Mouse (Mus musculus) ES-Bruce4 (cell line): Measurements from ENCODE around the gene Sfswap. TPM values are rescaled to one million over a fixed set of nuclear protein-coding genes. Genes with fewer than 3 reads are reported as not detected.

ENCODE experiments used
- H3K27ac ChIP-seq: 2 replicates; pipeline ENCODE4 v1.5.1; 2012; ENCODE audit warnings: low read length, inconsistent platforms; ENCODE audit not compliant: insufficient read depth
- H3K27me3 ChIP-seq: 2 replicates; pipeline ENCODE4 v1.6.1; 2012; ENCODE audit warnings: mild to moderate bottlenecking, low read length, inconsistent platforms; ENCODE audit not compliant: control insufficient read depth, poor library complexity, insufficient read depth, severe bottlenecking
- H3K36me3 ChIP-seq: 2 replicates; pipeline ENCODE4 v1.6.1; 2012; ENCODE audit warnings: inconsistent platforms, mild to moderate bottlenecking, low read length, moderate library complexity; ENCODE audit not compliant: control insufficient read depth, poor library complexity, insufficient read depth, severe bottlenecking
- H3K4me1 ChIP-seq: one replicate; pipeline ENCODE4 v1.8.1; 2011; ENCODE audit warnings: low read length; ENCODE audit not compliant: control insufficient read depth, insufficient read depth
- H3K4me3 ChIP-seq: 2 replicates; pipeline ENCODE4 v1.5.1; 2011; ENCODE audit warnings: low read depth, mild to moderate bottlenecking, low read length
- H3K9ac ChIP-seq: 2 replicates; pipeline ENCODE4 v1.6.1; 2012; ENCODE audit warnings: low read depth, mild to moderate bottlenecking, inconsistent platforms; ENCODE audit not compliant: poor library complexity, severe bottlenecking
- H3K9me3 ChIP-seq: replicated peaks from 2 replicates; pipeline ENCODE4 v1.6.1; 2012; ENCODE audit warnings: mild to moderate bottlenecking, low read length, inconsistent platforms; ENCODE audit not compliant: control insufficient read depth, poor library complexity, insufficient read depth, severe bottlenecking
- CTCF ChIP-seq: IDR thresholded peaks from one replicate; pipeline ENCODE4 v1.8.1; 2011; ENCODE audit warnings: low read depth, low read length
- EP300 ChIP-seq: IDR thresholded peaks from 2 replicates; pipeline ENCODE4 v1.6.1; 2011; ENCODE audit warnings: low read depth, low read length; ENCODE audit not compliant: insufficient read depth
- POLR2A ChIP-seq: IDR thresholded peaks from one replicate; pipeline ENCODE4 v1.8.1; 2011; ENCODE audit warnings: low read length; ENCODE audit not compliant: insufficient read depth
- polyA plus RNA-seq: library from polyadenylated mRNA; stranded (reverse); fragments of >200 nt; gene quantifications from 2 replicates; pipeline ENCODE4 v1.2.4, GENCODE M21; 2011; ENCODE audit warnings: low read depth; ENCODE audit not compliant: missing spikeins, insufficient read depth, insufficient read length

Gene Sfswap
- polyA plus RNA-seq, 1 experiment: 72.7 TPM

GRCm38 (mm10) chr5:129501671-129502070, 650 bp downstream of the Sfswap start:
- no peak for TF ChIP-seq POLR2A
- TF ChIP-seq CTCF: no peak
- Histone ChIP-seq H3K9ac (peak overlapping the region; percentile 94), H3K9me3 (no peaks in the 10 kb centered on the region), H3K4me3 (peak overlapping the region; percentile 94), H3K27me3 (no peaks in the 10 kb centered on the region), H3K36me3 (peaks cover 17% of the 10 kb centered on the region), H3K4me1 (no peaks in the 10 kb centered on the region), H3K27ac (no peak overlapping the region)

- no peak overlapping the region for H3K9ac ChIP-seq
- no peak overlapping the region for H3K27ac ChIP-seq
- peaks cover 41% of the 10 kb centered on the region for H3K36me3 ChIP-seq
- TF ChIP-seq POLR2A (no peak), CTCF (no peak), EP300 (no peak)
- no peaks in the 10 kb centered on the region for H3K9me3 ChIP-seq
- H3K4me1 ChIP-seq: no peaks in the 10 kb centered on the region
- H3K27me3 ChIP-seq: no peaks in the 10 kb centered on the region
- H3K4me3 ChIP-seq: no peak overlapping the region
These were observed 5.9 kb downstream of the Sfswap start for GRCm38 (mm10) chr5:129506886-129507285.

- Histone ChIP-seq H3K4me1 (no peaks in the 10 kb centered on the region), H3K27me3 (no peaks in the 10 kb centered on the region), H3K9ac (no peak overlapping the region), H3K9me3 (no peaks in the 10 kb centered on the region), H3K36me3 (peaks cover 38% of the 10 kb centered on the region), H3K27ac (no peak overlapping the region), H3K4me3 (no peak overlapping the region)
- no peak for TF ChIP-seq EP300
- TF ChIP-seq CTCF: no peak
- TF ChIP-seq POLR2A: no peak
These were observed 17.2 kb downstream of the Sfswap start for GRCm38 (mm10) chr5:129518180-129518579.

GRCm38 (mm10) chr5:129518786-129519185, 17.8 kb downstream of the Sfswap start:
- no peak overlapping the region for H3K4me3 ChIP-seq
- H3K36me3 ChIP-seq: peaks cover 32% of the 10 kb centered on the region
- no peak overlapping the region for H3K27ac ChIP-seq
- no peaks in the 10 kb centered on the region for H3K4me1 ChIP-seq
- no peak overlapping the region for H3K9ac ChIP-seq
- TF ChIP-seq EP300 (no peak), POLR2A (no peak), CTCF (no peak)
- H3K9me3 ChIP-seq: no peaks in the 10 kb centered on the region
- no peaks in the 10 kb centered on the region for H3K27me3 ChIP-seq

GRCm38 (mm10) chr5:129519591-129519990, 18.6 kb downstream of the Sfswap start:
- H3K4me3 ChIP-seq: no peak overlapping the region

GRCm38 (mm10) chr5:129521501-129521900, 20.5 kb downstream of the Sfswap start:
- Histone ChIP-seq H3K27me3 (no peaks in the 10 kb centered on the region), H3K4me1 (no peaks in the 10 kb centered on the region), H3K9ac (no peak overlapping the region), H3K4me3 (no peak overlapping the region), H3K27ac (no peak overlapping the region), H3K36me3 (peaks cover 22% of the 10 kb centered on the region), H3K9me3 (no peaks in the 10 kb centered on the region)
- no peak for TF ChIP-seq CTCF
- no peak for TF ChIP-seq EP300
- no peak for TF ChIP-seq POLR2A

More at GRCm38 (mm10) chr5:129519591-129519990, 18.6 kb downstream of the Sfswap start:
- no peaks in the 10 kb centered on the region for H3K4me1 ChIP-seq
- no peaks in the 10 kb centered on the region for H3K27me3 ChIP-seq
- H3K27ac ChIP-seq: no peak overlapping the region
- H3K9me3 ChIP-seq: no peaks in the 10 kb centered on the region
- peaks cover 27% of the 10 kb centered on the region for H3K36me3 ChIP-seq
- TF ChIP-seq CTCF (no peak), POLR2A (no peak), EP300 (no peak)
- no peak overlapping the region for H3K9ac ChIP-seq
